In genomic region chr16:93511517-93511916, GRCm38 (mm10) we compare ENCODE assay signal across 15 mouse cellular contexts.
A peak's percentile ranks its signal among the peaks of the same experiment; 100 is the strongest.
DNase-seq lines count a peak whose midpoint lies in the region; ATAC-seq and TF ChIP-seq lines count a peak whose summit lies in the region.
"Had no signal": no experiment of that assay in that cellular context is flagged by ENCODE, and none has a peak within 500 bp of the region (broad histone marks: within the 10 kb centered on the region; RNA-seq: fewer than 3 reads in every experiment).

No protein-coding gene starts in this region.

- ATAC-seq in lung, embryonic 14.5 days (ENCODE audit: insufficient read depth) = no peak
- ATAC-seq in erythroid progenitor cell, adult 5-6 weeks (replicated peaks; ENCODE audit: low FRiP score, poor library complexity, severe bottlenecking) = no peak
- ATAC-seq: intestine, embryonic 15.5 days had no signal

- peak; percentile 37 for TF ChIP-seq CTCF in lung, embryonic 14.5 days (IDR thresholded peaks at IDR 0.05; ENCODE audit: low read depth)
- TF ChIP-seq CTCF in ES-Bruce4 (IDR thresholded peaks at IDR 0.05; ENCODE audit: low read depth, low read length) = peak; percentile 52

- TF ChIP-seq EP300 in ES-Bruce4 (IDR thresholded peaks at IDR 0.05; ENCODE audit: insufficient read depth, low read depth, low read length) = no peak

- H3K27ac ChIP-seq in lung, embryonic 14.5 days (ENCODE audit: low read depth) = no peak overlapping the region
- H3K27ac ChIP-seq in ES-Bruce4 (ENCODE audit: insufficient read depth, low read length) = no peak overlapping the region
- H3K27ac ChIP-seq: heart, embryonic 13.5 days; intestine, embryonic 15.5 days; stomach, embryonic 15.5 days had no signal

- WGBS in lung, embryonic 14.5 days = 4% methylated on average over 2 of the region's 2 CpGs

- H3K4me2 ChIP-seq in lung, embryonic 14.5 days = no peak overlapping the region
- H3K4me2 ChIP-seq: heart, embryonic 13.5 days; intestine, embryonic 15.5 days; midbrain, embryonic 11.5 days; stomach, embryonic 15.5 days had no signal

- no peak overlapping the region for H3K4me3 ChIP-seq in lung, embryonic 14.5 days (ENCODE audit: low read depth, low read length)
- no peak overlapping the region for H3K4me3 ChIP-seq in ES-Bruce4 (ENCODE audit: low read depth, low read length)
- H3K4me3 ChIP-seq: heart, embryonic 13.5 days; intestine, embryonic 15.5 days; stomach, embryonic 15.5 days had no signal

- intact Hi-C loops in left cerebral cortex, postnatal 10 days (cut with DNase I) = no loop called here

- TF ChIP-seq POLR2A in ES-Bruce4 (IDR thresholded peaks at IDR 0.05; ENCODE audit: insufficient read depth, low read length) = no peak

- no peaks in the 10 kb centered on the region for H3K27me3 ChIP-seq in lung, embryonic 14.5 days (ENCODE audit: insufficient read depth, low read length)
- H3K27me3 ChIP-seq in ES-Bruce4 (ENCODE audit: control insufficient read depth, insufficient read depth, low read length, poor library complexity, severe bottlenecking) = no peaks in the 10 kb centered on the region
- H3K27me3 ChIP-seq: heart, embryonic 13.5 days; intestine, embryonic 15.5 days; stomach, embryonic 15.5 days had no signal

- no peak for DNase-seq in lung, embryonic 14.5 days
- no peak for DNase-seq in lung, postnatal 4 days
- peak; percentile 32 for DNase-seq in CD4-positive helper T cell, adult 2 months (ENCODE audit: low read depth, low spot score)
- DNase-seq in induced T-regulatory cell, adult 2 months (ENCODE audit: low read depth) = peak; percentile 56
- no peak for DNase-seq in left cerebral cortex, postnatal 10 days (ENCODE audit: extremely low spot score in 1 of 2, low spot score in 2 of 2)
- DNase-seq: adrenal gland, postnatal 14 days; gastrocnemius, postnatal 25 days; kidney, postnatal 25 days; layer of hippocampus, postnatal 36 days had no signal

- H3K9ac ChIP-seq in lung, embryonic 14.5 days = no peak overlapping the region
- H3K9ac ChIP-seq in ES-Bruce4 (ENCODE audit: low read depth, poor library complexity, severe bottlenecking) = no peak overlapping the region
- H3K9ac ChIP-seq: heart, embryonic 13.5 days; intestine, embryonic 15.5 days; stomach, embryonic 15.5 days had no signal

- peaks cover 4% of the 10 kb centered on the region; the same call in 1 of the 2 replicates for H3K9me3 ChIP-seq in lung, embryonic 14.5 days (ENCODE audit: low read depth, low read length)
- 0 out of 2 replicates have a peak, but pooled peaks cover under 1% of the 10 kb centered on the region for H3K9me3 ChIP-seq in ES-Bruce4 (replicated peaks; ENCODE audit: control insufficient read depth, insufficient read depth, low read length, poor library complexity, severe bottlenecking)
- H3K9me3 ChIP-seq: intestine, embryonic 15.5 days; stomach, embryonic 15.5 days had no signal

- H3K4me1 ChIP-seq in lung, embryonic 14.5 days (ENCODE audit: insufficient read depth) = no peaks in the 10 kb centered on the region
- H3K4me1 ChIP-seq in ES-Bruce4 (ENCODE audit: control insufficient read depth, insufficient read depth, low read length) = no peaks in the 10 kb centered on the region
- H3K4me1 ChIP-seq: heart, embryonic 13.5 days; intestine, embryonic 15.5 days; stomach, embryonic 15.5 days had no signal

- H3K36me3 ChIP-seq in lung, embryonic 14.5 days (ENCODE audit: insufficient read depth) = no peaks in the 10 kb centered on the region
- H3K36me3 ChIP-seq in ES-Bruce4 (ENCODE audit: control insufficient read depth, insufficient read depth, low read length, poor library complexity, severe bottlenecking) = no peaks in the 10 kb centered on the region
- H3K36me3 ChIP-seq: heart, embryonic 13.5 days; intestine, embryonic 15.5 days; stomach, embryonic 15.5 days had no signal

Comparison
In these comparisons a context has a peak if more than half of its experiments do, and no peak if none do; other contexts are left out.
1. DNase-seq: peak in CD4-positive helper T cell, adult 2 months (single experiment) and induced T-regulatory cell, adult 2 months (single experiment); none in lung, embryonic 14.5 days (single experiment), lung, postnatal 4 days (0 of 2) and left cerebral cortex, postnatal 10 days (0 of 2).